Mouse (Mus musculus): Measurements from ENCODE around the gene Aunip.

Aunip gene

DNA sequence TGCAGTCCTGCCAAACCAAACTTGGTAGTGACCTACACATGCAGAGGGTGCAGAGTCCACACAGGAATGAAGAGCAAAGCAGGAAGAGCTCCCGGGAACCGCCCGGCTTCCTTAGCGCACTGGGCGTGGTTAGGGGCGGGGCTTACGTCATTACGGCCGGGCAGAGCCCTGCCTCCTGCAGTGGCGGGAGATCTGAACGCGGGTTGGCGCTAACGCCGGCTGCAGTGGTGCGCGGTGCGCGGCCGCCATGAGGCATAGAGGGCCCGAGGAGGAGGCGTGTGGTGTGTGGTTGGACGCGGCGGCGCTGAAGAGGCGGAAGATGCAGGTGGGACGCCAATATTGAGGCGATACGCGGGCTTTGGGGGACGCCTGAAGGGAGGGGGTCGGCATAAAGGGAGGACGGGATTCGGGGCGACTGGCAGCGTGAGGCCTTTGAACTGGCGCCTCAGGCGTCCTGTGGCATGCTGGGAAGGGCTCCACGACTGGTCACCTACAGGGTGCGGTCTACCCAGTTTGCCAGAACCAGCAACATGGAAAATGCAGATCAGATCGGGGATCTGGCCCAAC is at the start of gene Aunip:
Aunip (plus strand) TSS at position 155 of the 567 bp plus-strand sequence.
- DNase-seq = peak; percentile 98

DNA sequence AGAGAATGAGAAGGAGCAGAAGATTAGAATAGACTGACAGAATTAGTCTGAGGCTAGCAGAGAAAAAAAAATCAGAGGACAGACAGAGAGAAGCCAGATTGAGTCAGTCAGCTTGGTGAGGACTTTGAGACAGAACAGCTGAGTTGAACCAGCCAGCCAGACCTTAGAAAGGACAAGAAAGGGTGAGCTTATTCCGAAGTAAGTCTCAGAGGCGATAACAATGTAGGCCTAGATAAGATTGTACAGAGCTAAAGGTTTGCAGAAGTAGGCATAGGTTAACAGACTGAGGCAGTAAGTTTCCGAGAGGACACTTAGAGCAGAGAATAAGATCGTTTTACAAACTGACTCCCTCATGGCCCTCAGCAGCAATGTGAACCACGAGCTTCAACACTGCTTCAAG is 49.5 kb upstream of the Aunip start:
- no peak for DNase-seq

DNA sequence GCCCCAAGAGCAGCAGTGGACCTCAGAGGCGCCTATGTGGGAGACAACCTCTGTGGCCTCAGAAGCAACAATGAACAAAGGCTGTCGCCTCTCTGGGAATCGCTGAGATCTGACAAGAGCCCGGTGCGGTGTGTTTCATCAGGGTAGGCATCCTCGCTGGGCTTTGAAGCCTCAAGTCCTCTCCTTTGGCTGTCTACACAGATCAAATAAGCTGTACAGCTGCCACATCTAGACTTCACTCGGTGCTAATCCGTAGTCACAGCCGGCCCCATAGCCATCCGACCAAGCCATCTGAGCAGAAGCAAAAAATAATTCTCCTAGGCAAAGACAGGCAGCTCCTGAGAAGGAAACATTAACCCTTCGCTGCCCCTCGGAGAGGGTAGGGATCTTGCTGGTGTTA is 45.0 kb upstream of the Aunip start:
- no peak for DNase-seq

DNA sequence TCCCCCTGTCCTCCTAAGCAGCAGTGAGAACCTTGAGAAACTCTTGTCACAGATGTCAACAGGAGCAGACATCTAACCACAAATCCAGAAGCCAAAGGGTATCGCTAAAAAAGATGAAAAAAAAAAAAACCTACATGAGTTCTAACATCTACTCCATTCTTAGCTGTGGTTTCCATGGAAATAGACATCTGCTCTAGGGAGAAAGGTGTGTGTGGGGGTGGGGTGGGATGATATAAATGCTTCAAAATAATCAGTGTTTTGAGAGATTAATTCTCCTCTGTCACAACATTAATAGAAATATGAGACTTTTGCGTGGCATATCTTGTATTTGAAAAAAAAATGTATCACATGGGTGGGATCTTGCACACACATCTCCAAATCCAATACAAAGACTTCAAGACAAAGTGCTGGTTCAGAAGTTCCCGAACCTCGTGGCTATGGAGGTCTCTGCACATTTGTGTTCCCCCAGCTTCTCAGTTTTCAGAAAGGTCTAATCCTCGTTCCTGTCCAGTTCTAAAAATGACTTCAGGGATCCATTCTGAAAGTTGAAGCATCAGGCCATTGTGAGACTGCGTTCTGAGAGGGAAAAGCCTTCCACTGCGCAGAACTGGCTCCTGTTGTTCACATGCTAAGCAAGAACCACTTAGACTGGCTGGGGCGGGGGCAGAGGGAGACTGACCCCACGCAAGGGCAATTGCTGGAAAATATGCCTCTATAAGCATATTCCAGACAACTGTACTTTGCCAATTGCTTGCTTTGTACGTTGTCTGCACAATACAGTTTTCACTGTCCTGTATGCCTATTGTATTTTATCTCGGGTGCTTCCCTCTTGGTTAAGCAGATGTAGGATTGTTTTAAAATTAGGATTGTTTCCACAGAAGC is 44.2 kb upstream of the Aunip start:
- DNase-seq = no peak

DNA sequence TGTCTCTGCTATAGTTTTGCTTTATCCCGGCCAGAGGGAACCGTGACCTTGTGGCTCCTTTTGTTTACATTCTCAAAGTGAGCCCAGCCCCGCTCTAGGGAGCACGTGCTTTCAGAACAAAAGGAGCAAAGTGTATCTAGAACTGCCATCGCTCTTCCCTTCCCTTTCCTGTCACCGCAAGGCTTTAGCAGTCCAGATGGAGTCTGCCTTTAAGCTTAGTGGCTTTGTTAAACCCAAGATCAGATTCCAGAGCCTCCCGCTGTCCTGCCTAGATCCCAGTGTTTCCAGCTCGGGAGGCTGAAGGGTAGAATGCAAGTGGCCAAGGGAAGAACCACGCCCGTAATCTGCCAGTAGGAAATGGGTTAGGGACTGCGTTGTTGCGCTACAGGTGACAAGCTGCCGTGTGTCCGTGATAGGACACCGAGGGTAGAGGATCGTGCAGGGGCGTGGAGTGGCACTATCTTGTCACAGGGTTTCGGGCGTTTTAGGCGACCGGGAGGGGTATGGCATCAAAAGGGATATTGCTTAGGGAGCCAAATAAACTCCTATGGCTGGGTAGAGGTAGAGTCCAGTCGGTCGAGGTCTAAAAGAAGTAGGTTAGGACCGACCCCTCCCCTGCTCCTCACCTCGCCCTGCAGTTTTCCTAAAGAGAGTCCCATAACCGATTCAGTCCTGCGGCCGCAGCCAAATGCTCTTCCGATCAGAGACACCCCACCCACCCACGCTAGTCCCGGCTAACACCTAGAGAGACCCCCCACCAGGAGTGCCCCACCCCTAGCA is 43.2 kb upstream of the Aunip start:
- DNase-seq = peak; percentile 58

DNA sequence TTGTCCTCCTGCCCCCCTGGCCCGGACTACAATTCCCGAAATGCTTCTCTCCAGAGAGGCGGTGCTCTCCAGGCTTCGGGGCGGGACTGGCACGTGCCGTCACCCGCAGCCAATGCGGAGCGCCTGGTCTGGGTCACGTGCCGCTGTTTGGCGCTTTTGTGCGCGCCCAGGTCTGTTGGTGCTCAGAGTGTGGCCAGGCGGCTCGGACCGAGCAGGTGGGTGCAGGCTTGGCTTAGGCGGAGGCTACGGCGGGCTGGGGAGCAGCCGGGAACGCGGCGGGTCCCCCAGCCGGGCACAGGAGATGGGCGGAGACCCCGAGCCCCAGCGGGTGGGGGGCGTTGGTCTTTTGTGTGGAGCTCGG is 42.6 kb upstream of the Aunip start, which contains the start of gene Stmn1:
Stmn1 (plus strand) TSS at position 106 of the 361 bp plus-strand sequence.
- peak; percentile 97 for DNase-seq

DNA sequence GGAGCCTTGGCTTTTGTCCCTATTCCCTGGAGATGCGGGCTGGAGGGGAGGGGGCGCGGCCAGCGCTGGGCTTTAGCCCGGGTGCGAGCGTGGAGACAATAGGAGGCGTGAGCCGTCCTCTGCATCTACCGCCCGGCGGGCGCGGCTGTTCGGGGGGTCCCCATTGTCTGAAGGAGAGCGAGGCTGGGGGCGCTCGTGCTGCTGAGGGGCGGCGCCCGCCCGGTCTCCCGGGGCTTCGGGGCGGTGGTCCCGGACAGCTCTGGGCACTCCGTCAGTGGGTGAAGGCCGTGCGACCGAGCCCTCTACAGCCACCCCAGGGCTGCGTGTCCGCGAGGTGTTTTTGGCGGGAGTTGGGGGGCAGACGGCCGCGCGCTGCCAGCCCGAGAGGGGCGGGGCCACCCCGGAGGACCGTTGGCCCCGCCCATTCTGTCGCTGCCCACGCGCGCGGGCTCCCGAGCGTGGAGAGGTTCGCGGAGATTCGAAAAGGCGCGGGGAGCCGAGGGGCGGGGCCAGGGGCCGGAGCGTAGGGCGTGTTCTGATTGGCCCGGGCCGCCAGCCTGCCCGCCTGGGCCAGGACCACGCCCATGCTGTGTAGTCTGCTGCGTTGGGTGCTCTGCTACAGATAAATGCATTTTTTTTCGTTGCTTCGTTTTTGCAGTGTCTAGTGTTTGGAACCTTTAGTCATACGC is 42.1 kb upstream of the Aunip start:
- peak; percentile 99 for DNase-seq

DNA sequence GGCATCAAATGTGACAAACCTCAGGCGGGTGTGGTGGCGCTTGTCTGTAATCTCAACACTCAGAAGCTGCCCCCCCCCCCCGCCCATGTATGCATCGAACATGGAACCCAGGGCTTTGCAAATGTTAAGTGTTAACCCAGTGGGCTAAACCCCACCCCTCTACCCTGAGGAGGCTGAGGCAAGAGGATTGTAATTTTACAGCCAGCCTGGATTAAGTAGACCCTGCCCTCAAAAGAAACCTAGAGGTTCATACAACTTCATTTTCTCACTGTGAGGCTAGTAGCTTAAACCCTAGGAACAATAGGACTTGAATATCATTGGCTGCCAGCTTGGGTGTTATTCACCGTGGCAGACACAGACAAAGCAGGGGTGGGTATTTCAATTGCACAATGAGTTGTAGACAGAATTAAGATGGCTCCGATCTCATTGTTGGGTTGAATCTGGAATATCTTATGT is 41.4 kb upstream of the Aunip start:
- DNase-seq = no peak

DNA sequence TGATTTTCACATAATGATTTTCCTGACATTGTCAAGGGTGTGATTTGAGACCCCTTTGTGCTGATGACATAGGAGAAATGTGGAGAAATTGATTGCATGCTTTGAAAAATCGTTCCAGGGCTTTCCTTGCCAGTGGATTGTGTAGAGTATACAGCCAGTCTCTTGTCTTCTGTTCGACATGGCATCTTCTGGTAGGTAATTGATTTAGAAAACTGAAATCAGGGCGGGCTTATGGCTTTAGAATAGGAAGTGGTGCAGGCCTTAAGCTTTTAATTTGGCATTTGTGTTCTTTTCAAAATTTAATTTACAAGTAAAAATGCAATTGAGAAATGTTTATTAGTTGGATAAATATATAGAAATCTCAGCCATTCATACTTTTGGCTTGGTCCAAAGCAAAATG is 40.8 kb upstream of the Aunip start:
- no peak for DNase-seq

DNA sequence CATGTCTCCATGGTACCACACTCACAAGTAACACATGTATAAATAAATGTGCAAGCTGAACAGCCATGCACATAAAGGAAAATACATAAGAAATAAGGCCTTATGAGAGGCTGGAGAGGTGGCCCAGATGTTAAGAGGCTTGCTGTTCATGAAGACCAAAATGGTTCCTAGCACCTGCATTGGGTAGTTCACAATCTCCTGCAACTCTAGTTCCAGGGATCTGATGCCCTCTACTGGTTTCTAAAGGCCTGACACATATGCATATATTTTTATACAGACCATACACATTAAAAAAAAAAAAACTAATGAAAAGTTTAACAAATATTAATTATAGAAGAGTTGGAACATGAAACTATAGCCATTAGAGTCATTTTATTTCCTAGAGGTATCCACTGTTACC is 39.3 kb upstream of the Aunip start:
- no peak for DNase-seq

DNA sequence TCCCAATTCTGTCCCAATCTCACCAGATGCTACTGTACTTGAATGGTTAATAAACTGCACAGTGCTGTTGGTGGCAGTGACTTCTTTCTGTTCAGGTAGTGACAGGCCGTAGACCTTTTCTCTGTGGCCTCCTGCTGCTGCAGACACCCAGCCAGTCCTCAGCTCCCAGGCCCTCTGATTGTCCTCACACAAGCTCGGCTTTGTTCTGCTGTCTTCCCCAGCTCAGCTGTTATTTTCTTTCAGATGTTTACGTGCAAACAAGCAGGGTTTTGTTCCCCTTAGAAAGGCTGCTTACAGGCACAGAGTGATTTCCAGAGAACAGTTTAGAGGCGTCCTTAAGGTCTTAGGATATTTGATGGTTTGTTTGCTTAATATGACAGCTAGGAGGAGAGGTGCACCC is 37.0 kb upstream of the Aunip start:
- no peak for DNase-seq

DNA sequence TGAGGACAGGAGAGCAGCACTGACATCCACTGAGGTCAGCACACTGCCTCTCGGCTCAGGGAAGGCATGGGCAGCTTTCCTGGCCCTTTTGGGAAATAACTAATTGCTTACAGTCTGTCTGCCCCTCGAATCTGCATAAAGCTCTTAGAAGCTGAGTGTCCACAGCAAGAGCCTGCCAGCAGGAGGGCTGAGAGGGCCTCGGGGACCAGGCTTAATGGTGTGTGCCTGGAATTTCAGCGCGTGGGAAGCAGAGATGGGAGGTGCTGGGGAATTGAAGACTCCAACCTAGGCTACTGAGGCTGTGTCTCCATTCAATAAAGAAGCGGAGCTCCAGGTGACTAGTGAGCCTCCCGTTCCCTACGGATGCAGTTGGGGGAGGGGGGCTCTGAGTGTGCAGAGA is 36.6 kb upstream of the Aunip start:
- DNase-seq = no peak

DNA sequence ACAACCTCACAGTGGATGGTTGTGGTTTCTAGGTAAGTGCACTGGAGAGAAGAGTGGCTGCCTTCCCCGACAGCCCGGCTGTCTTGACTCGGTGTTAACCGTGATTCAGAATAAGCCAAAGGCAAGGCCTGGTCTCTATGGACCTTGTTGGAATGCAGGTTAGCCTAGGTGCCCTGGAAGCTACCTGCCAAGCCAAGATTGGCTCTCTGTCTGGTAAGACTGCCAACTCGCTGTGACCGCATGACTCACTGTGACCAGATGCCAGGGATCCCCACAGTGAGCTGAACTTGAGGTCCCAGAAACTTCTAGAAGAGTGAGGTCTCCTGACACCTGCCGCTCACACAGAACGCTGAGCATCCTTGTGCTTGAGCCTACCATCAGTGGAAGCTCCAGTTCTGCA is 33.9 kb upstream of the Aunip start:
- DNase-seq = no peak

DNA sequence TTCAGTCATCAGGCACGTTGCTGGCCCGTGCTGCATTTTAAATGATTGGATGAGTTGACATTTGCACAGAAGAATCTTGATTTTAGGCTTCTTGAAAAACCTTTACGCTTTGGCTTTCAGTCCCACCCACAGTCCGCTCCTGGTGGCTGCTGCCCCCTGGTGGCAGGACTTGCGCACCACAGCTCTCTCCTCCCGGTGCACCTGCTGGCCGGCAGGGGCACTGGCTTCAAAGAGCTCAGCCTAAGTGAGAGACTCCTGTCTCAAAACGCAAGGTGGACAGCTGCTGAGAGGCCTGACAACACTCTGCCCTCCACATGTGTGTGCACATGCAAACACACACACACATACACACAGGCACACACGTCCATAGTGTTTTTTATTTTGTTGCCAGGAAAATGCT is 32.8 kb upstream of the Aunip start:
- peak; percentile 90 for DNase-seq

DNA sequence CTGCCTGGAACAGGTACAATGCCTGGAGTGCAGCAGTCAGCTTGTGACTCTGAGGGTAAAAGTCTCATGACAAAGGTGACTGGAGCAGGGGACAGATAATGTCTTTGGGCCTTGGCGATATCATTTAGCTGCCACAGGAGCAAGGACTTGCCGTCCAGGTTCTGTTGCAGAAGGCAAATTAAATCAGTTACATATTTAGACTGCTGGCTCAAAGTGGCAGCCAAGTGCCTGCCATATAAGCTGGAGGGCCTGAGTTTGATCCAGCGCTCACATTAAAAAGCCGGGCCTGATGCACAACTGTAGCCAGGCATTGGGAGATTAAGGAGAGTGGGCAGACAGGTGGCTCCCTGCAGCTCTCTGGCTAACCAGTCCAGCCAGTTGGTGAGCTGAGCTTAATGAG is 31.0 kb upstream of the Aunip start:
- no peak for DNase-seq

DNA sequence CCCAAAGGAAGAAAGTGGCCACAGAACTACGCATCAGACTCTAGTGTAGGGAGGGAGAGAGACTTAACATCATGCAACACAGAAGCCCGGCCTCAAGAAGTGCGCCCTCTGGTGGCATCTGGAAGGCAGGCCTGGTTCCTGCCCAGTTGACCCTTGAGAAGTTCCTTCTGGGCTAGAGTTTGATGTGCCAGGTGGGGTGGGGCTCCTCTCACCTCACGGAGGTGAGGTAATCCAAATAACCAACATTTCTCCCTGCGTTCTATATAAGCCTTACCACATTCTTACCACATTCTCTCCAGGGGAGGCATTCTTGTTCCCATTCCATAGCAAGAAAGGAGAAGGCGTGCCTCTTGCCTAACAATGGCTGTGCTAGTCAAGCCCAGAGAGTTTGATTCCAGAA is 29.9 kb upstream of the Aunip start:
- DNase-seq = peak; percentile 79

DNA sequence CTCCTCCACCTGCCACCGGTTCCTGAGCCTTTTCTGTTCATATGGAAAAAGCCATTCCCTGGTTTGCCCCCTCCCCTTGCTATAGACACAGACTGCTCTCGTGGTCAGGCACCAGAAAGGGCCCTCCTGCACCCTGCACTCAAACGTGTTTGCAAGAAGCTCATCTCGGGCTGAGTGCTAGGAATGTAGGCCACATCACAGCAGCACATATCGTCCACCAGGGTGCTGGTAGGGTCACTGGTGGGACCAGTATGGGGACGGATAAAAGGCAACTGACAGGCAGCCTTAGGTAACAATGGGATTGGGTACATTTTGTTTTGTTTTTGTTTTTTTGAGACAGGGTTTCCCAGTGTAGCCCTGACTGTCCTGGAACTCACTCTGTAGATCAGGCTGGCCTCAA is 29.5 kb upstream of the Aunip start:
- no peak for DNase-seq

DNA sequence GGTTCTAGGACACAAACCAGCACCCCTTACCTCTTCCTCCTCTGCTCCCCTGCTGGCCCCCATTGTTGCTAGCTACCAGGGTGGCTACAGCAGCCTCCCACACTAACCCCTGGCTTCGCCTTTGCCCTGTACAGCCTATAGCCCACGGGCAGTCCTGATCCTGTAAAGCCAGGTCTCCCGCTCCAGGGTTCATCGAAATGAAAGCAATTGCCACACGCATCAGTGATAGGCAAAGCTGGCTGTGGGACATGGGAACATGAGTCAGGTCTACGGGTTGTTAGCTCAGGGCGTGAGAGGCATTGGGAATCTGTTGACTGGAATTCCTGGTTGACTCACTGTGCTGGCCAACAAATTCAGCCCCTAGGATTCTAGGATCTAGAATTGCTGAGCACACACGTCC is 28.4 kb upstream of the Aunip start:
- DNase-seq = no peak

DNA sequence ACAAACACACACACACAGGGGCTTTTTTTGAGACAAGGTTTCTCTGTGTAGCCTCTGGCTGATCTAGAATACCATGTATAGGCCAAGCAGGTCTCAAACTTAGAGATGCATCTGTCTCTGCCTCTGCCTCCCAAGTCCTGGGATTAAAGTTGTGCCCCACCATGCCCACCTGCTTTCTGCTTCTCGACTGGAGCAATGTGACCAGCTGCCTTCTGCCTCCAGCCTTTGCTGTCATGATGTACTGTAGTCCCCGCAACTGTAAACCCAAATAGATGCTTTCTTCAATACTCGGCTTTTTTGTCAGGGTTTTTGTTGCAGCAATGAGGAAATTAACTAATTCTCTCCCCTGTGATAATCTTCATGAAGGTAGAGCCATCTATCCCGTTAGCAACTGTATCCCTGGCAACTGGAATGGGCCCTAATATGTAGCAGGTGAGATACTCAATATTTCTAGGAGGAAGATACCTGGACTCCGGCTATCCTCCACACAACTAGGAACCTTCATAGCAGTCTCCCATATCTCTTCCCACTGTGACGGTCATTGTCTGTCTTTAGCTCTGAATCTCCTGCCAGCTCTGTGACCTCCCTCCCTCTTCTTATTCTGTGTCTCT is 27.6 kb upstream of the Aunip start:
- DNase-seq = no peak

DNA sequence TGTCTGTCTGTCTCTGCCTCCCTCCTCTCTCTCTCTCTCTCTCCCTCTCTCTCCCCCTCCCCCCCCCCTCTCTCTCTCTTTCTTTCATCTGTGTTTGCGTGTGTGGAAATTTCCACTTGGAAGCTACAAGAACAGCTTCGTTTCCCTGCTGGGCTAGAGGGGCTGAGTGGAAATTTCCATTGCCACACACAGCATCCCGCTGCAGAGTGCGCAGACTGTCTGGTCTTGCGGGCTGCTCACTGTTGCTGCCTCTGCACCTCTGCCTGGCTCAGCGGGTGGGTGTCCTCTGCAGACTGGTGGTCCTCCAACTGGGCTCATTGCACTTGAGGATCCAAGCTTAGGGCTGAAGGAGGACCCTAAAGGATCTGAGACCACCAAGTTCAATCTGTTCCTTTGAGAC is 27.1 kb upstream of the Aunip start:
- DNase-seq = no peak

DNA sequence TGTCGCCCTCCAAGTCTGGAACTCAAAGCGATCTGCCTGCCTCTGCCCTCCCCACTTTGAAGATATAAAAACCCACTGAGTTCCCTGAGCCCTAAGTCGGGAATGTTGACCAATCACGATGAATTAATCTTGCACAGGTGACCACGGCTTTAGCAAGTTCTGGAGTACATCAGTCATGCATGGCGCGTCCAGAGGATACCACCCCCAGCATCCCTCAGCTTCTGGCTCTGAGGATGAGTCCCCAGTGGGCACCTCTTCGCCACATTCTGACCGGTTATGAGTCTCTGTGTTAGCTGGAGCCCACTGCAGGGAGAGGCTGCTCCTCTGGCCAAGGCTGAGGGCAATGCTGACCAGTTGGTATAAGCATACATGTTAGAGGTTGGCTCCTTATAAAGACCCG is 26.6 kb upstream of the Aunip start:
- no peak for DNase-seq

DNA sequence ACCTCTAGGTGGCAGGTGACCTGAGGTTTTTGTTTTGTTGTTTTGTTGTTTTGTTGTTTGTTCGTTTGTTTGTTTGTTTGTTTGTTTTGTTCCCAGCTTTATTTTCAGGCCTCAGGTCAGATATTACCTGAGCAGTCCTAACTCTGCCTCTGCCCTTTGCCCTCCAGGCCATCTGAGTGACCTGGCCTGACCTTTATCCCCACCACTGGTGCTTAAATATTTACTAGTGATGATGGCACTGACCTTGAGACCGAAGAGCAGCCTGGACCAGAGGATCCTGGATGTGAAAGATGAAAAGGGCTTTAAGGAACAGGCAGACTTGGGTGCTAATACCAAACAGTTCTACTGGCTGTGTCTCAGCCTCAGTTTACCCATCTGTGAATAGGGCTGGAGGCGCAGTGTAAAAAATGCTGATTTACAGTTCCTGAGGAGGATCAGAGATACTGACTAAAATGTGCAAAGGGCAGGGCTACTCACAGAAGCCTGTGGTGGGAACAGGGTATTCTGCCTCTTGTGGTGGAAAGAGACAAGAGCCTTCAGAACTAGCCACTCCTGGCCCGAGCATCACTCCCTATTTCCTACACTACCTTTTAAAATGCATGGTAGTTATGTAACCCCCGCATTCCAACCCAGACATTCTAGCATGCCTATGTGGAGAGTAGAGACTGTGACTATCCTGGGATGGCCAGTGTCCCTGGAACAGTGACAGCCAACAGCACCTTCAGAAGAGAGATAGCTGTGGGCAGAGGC is 25.5 kb upstream of the Aunip start:
- no peak for DNase-seq
